Mouse (Mus musculus) megakaryocyte, embryonic 14.5 days (primary cell): Measurements from ENCODE around the gene Gm10401.

Experiments used
- FLI1 ChIP-seq: IDR thresholded peaks from 2 replicates; pipeline ENCODE4 v1.6.1; 2012; ENCODE audit warnings: low read length, inconsistent platforms, mixed read lengths
- GATA1 ChIP-seq: IDR thresholded peaks from 3 replicates; pipeline ENCODE4 v1.6.1; 2012; ENCODE audit warnings: mixed read lengths, low read length, inconsistent platforms, borderline replicate concordance

DNA sequence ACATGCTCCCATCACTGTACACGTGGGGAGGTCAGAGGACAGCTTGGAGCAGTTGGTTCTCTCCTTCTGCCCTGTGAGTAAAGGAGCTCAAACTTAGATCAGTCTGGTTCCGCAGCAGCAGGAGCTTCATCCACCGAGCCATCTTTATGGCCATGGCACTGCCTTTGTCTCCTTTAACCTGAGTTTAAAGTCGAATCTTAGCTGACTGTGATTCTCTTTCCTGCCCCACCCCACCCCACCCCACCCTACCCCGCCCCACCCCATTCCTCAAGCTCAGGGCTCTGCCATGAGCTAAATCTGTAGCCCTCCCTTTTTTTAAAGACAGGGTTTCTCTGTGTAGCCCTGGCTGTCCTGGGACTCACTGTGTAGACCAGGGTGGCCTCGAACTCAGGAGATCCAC, 48.4 kb downstream of the Gm10401 start:
- TF ChIP-seq GATA1, result no peak
- no peak for TF ChIP-seq FLI1
